8 mouse cellular contexts compared by ENCODE assay signal in the genomic region with DNA sequence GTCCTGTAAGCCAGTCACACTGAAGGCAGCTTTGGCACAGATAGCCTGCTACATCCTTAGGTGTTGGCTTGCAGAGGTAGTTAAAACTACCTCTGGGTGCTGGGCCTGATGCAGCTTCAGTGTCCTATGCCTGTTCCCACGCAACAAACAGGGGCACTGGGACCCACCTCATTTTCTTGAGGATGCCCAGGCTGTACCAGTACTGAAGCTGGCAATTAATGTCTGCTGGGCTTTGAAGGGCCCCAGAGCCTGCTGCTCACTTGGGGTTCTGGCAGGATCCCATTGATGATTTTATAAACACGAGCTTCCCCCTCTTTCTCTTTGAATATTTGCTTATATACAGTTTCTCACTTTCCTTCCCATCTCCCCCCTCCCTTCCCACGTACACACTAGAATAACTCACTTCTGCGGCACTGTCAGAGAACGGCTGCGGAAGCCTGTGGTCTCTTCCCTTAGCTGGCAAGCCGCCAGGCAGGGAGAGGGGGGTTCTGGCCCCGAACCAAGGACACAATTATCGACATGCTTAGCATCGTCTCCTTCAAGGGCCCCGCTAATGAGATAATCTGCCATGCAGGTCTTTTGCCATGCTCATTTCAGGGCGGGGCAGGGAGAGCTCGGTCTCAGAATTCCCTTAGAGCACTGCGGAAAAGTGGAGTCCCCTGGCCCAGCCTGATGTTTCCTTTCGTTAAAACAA.
A peak's percentile ranks its signal among the peaks of the same experiment; 100 is the strongest.
DNase-seq lines count a peak whose midpoint lies in the region; ATAC-seq lines count a peak whose summit lies in the region.

No protein-coding gene starts in this region.

- H3K4me1 ChIP-seq in kidney, embryonic 15.5 days: no peaks in the 10 kb centered on the region
- H3K4me1 ChIP-seq in forebrain, embryonic 12.5 days: peaks cover 15% of the 10 kb centered on the region
- H3K4me1 ChIP-seq in neural tube, embryonic 15.5 days: peaks cover 11% of the 10 kb centered on the region

- no peak overlapping the region for H3K9ac ChIP-seq in kidney, embryonic 15.5 days
- H3K9ac ChIP-seq in forebrain, embryonic 12.5 days: no peak overlapping the region
- H3K9ac ChIP-seq in neural tube, embryonic 15.5 days (replicated peaks): no peak overlapping the region; the same call in 1 of the 2 replicates

- DNase-seq in kidney, postnatal 4 days: peak; percentile 11 to 14
- DNase-seq in layer of hippocampus, adult 9-11 months: peak; percentile 24
- DNase-seq in urinary bladder, adult 18-20 months (ENCODE audit: low spot score in 2 of 2): no peak
- no peak for DNase-seq in gastrocnemius, postnatal 4 days (ENCODE audit: low spot score in 2 of 2)

- no peaks in the 10 kb centered on the region for H3K27me3 ChIP-seq in kidney, embryonic 15.5 days
- H3K27me3 ChIP-seq in forebrain, embryonic 12.5 days: peaks cover 15% of the 10 kb centered on the region; the same call in 1 of the 2 replicates
- H3K27me3 ChIP-seq in neural tube, embryonic 15.5 days (replicated peaks): peaks cover 4% of the 10 kb centered on the region; the same call in 1 of the 2 replicates

- no peak for ATAC-seq in kidney, embryonic 15.5 days (replicated peaks; ENCODE audit: low FRiP score)
- peak; percentile 77; the same call in 1 of the 2 replicates for ATAC-seq in forebrain, embryonic 12.5 days (ENCODE audit: low FRiP score)
- ATAC-seq in neural tube, embryonic 15.5 days (ENCODE audit: low FRiP score): peak; percentile 41; the same call in 1 of the 2 replicates
- no peak for ATAC-seq in CD4-positive, CD25-positive, alpha-beta regulatory T cell, adult 4 months

- 51% methylated on average over 15 of the region's 15 CpGs for WGBS in kidney, embryonic 15.5 days
- WGBS in forebrain, embryonic 12.5 days: 41% methylated on average over 15 of the region's 15 CpGs
- WGBS in neural tube, embryonic 15.5 days: 29% methylated on average over 15 of the region's 15 CpGs

- H3K36me3 ChIP-seq in kidney, embryonic 15.5 days: no peaks in the 10 kb centered on the region
- H3K36me3 ChIP-seq in forebrain, embryonic 12.5 days (replicated peaks): no peaks in the 10 kb centered on the region
- no peaks in the 10 kb centered on the region for H3K36me3 ChIP-seq in neural tube, embryonic 15.5 days

- no peak overlapping the region for H3K4me2 ChIP-seq in kidney, embryonic 15.5 days
- H3K4me2 ChIP-seq in forebrain, embryonic 12.5 days: no peak overlapping the region
- peak overlapping the region; percentile 26; the same call in 1 of the 2 replicates for H3K4me2 ChIP-seq in neural tube, embryonic 15.5 days

- no peak overlapping the region for H3K4me3 ChIP-seq in kidney, embryonic 15.5 days (replicated peaks)
- no peak overlapping the region for H3K4me3 ChIP-seq in forebrain, embryonic 12.5 days (replicated peaks)
- H3K4me3 ChIP-seq in neural tube, embryonic 15.5 days (replicated peaks): no peak overlapping the region

- no peaks in the 10 kb centered on the region for H3K9me3 ChIP-seq in kidney, embryonic 15.5 days (replicated peaks)
- H3K9me3 ChIP-seq in forebrain, embryonic 12.5 days: no peaks in the 10 kb centered on the region
- H3K9me3 ChIP-seq in neural tube, embryonic 15.5 days (replicated peaks): no peaks in the 10 kb centered on the region

- no peak overlapping the region for H3K27ac ChIP-seq in kidney, embryonic 15.5 days
- H3K27ac ChIP-seq in forebrain, embryonic 12.5 days: no peak overlapping the region
- no peak overlapping the region for H3K27ac ChIP-seq in neural tube, embryonic 15.5 days (replicated peaks)

Comparison
In these comparisons a context has a peak if more than half of its experiments do, and no peak if none do; other contexts are left out.
1. DNase-seq: peak in kidney, postnatal 4 days (2 of 2) and layer of hippocampus, adult 9-11 months (single experiment); none in urinary bladder, adult 18-20 months (0 of 2) and gastrocnemius, postnatal 4 days (0 of 2).
2. ATAC-seq: peak in forebrain, embryonic 12.5 days (single experiment) and neural tube, embryonic 15.5 days (single experiment); none in kidney, embryonic 15.5 days (single experiment) and CD4-positive, CD25-positive, alpha-beta regulatory T cell, adult 4 months (single experiment).